Mouse (Mus musculus): Measurements from ENCODE around the gene B230217C12Rik. TPM values are rescaled to one million over a fixed set of nuclear protein-coding genes. Genes with fewer than 3 reads are reported as not detected.

The B230217C12Rik gene
- polyA plus RNA-seq, 1 experiment from 2014 or later: 15.1 TPM

GRCm38 (mm10) chr11:97812491-97812921 is 28.1 kb upstream of the B230217C12Rik start:
- Histone ChIP-seq H3K36me3 (ENCODE audit: control insufficient read depth, insufficient read depth, low read length) (0 out of 2 replicates have a peak, but pooled peaks cover 3% of the 10 kb centered on the region), H3K9me3 (ENCODE audit: control insufficient read depth, low read length) (no peaks in the 10 kb centered on the region), H3K4me1 (replicated peaks; ENCODE audit: control insufficient read depth, insufficient read depth, low read length) (peaks cover 37% of the 10 kb centered on the region), H3K4me3 (ENCODE audit: low read depth, low read length) (no peak overlapping the region), H3K4me2 (replicated peaks; ENCODE audit: low read depth, low read length) (peak overlapping the region; percentile 28), H3K27ac (ENCODE audit: low read depth, low read length) (peak overlapping the region; percentile 89), H3K27me3 (ENCODE audit: control insufficient read depth, insufficient read depth, low read length) (no peaks in the 10 kb centered on the region), H3K9ac (ENCODE audit: low read depth, low read length) (peak overlapping the region; percentile 45)
- 16% methylated on average over 3 of the region's 3 CpGs for WGBS
- ATAC-seq (ENCODE audit: low FRiP score) (peak; percentile 87), DNase-seq (ENCODE audit: low spot score) (peak; percentile 75)

DNA sequence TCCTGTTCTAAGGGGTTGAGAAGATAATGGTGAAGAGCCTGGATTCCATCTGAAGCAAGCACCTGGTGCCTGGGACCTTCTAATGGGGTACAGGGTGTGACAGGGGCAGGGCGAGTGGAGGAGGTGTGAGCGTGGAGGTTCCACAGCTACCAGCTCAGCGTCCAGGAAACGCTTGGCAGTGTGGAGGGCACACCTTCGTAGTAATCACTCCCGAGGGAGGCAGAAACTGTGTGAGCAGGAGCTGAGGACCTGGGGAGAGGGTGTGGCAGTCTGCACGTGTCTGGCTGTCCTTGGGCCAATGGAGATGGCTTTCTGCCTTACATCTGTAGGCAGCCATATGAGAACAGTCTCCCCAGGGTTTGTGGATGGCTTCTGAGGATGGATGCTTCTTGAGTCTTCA is 27.5 kb upstream of the B230217C12Rik start:
- Histone ChIP-seq H3K4me3 (ENCODE audit: low read depth, low read length) (no peak overlapping the region), H3K36me3 (ENCODE audit: control insufficient read depth, insufficient read depth, low read length) (0 out of 2 replicates have a peak, but pooled peaks cover 3% of the 10 kb centered on the region), H3K27ac (ENCODE audit: low read depth, low read length) (peak overlapping the region; percentile 89), H3K9me3 (ENCODE audit: control insufficient read depth, low read length) (no peaks in the 10 kb centered on the region), H3K9ac (ENCODE audit: low read depth, low read length) (peak overlapping the region; percentile 45), H3K4me1 (replicated peaks; ENCODE audit: control insufficient read depth, insufficient read depth, low read length) (peaks cover 37% of the 10 kb centered on the region), H3K27me3 (ENCODE audit: control insufficient read depth, insufficient read depth, low read length) (no peaks in the 10 kb centered on the region), H3K4me2 (replicated peaks; ENCODE audit: low read depth, low read length) (peak overlapping the region; percentile 28)
- whole genome bisulfite sequencing: 60% methylated on average over 7 of the region's 7 CpGs
- DNase-seq (ENCODE audit: low spot score) (no peak), ATAC-seq (ENCODE audit: low FRiP score) (peak; percentile 22; the same call in 1 of the 2 replicates)

DNA sequence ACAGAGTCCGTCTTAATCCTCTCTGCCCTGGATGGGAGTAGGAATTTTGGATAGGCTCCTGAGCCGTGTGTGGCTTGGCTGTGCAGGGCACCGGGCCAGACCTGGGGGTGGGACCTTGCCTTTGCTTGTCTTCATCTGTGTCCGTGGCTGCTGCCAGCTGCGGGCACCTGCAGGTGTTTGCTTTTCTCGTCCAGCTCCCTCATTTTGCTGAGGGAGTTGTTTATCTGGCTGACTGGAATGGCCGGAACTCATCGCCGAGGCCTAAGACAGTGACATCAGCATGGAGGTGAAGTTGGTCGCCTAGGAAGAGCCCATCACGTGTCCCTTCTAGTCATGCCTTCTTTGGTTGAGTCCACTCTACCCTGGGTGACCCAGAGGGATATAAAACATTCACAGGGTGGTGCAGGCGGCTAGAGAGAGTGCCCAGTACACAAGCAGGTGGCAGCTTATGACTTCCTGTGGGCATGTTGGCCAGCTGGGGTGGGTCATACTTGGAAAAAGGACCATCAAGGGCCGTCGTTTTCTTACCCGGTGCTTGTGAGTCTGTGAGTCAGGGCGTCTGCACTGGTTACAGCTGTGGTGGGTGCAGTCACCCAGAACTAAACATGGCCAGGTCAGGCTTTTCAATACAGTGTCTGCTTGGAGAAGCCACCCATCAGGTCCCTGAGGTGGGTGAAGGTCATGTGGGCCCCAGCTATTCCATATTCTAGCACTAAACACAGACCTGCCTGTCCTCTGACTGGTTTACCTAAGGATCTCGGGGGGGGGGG is 26.6 kb upstream of the B230217C12Rik start:
- WGBS: 82% methylated on average over 16 of the region's 17 CpGs
- H3K4me1 ChIP-seq (replicated peaks; ENCODE audit: control insufficient read depth, insufficient read depth, low read length): peaks cover 38% of the 10 kb centered on the region
- DNase-seq (ENCODE audit: low spot score) (no peak), ATAC-seq (ENCODE audit: low FRiP score) (no peak)
- H3K9me3 ChIP-seq (ENCODE audit: control insufficient read depth, low read length): no peaks in the 10 kb centered on the region
- no peak overlapping the region for H3K4me3 ChIP-seq (ENCODE audit: low read depth, low read length)
- 0 out of 2 replicates have a peak, but pooled peaks cover 1% of the 10 kb centered on the region for H3K36me3 ChIP-seq (ENCODE audit: control insufficient read depth, insufficient read depth, low read length)
- peak overlapping the region; percentile 89 for H3K27ac ChIP-seq (ENCODE audit: low read depth, low read length)
- H3K27me3 ChIP-seq (ENCODE audit: control insufficient read depth, insufficient read depth, low read length): no peaks in the 10 kb centered on the region
- no peak overlapping the region for H3K4me2 ChIP-seq (replicated peaks; ENCODE audit: low read depth, low read length)
- H3K9ac ChIP-seq (ENCODE audit: low read depth, low read length): no peak overlapping the region

GRCm38 (mm10) chr11:97815736-97816135 is 24.8 kb upstream of the B230217C12Rik start:
- WGBS: 76% methylated on average over 11 of the region's 11 CpGs
- no peak overlapping the region for H3K9ac ChIP-seq (ENCODE audit: low read depth, low read length)
- H3K4me1 ChIP-seq (replicated peaks; ENCODE audit: control insufficient read depth, insufficient read depth, low read length): peaks cover 34% of the 10 kb centered on the region
- no peaks in the 10 kb centered on the region for H3K36me3 ChIP-seq (ENCODE audit: control insufficient read depth, insufficient read depth, low read length)
- H3K4me2 ChIP-seq (replicated peaks; ENCODE audit: low read depth, low read length): no peak overlapping the region
- DNase-seq (ENCODE audit: low spot score) (no peak), ATAC-seq (ENCODE audit: low FRiP score) (no peak)
- no peaks in the 10 kb centered on the region for H3K9me3 ChIP-seq (ENCODE audit: control insufficient read depth, low read length)
- H3K27me3 ChIP-seq (ENCODE audit: control insufficient read depth, insufficient read depth, low read length): no peaks in the 10 kb centered on the region
- H3K4me3 ChIP-seq (ENCODE audit: low read depth, low read length): no peak overlapping the region
- 0 out of 2 replicates have a peak overlapping the region, but pooled peaks have one; percentile 0 for H3K27ac ChIP-seq (ENCODE audit: low read depth, low read length)

DNA sequence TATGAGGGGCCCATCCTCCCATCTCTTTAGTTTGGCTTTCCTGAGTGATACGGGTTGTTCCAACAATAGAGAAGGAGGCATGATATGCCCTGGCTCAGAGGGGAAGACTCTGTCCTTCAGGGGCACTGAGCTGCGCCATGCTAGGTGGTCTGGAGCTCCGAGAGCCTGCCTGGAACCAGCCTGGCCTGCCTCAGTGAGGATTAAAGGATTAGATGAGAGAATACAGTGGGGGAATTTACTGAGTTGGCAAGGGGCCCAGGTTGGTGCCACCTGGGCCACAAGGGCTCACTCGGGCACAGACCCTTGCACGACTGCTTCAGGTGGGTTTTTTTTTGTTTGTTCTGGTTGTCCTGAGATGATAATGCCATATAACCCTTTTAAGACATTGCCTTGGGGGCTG is 24.4 kb upstream of the B230217C12Rik start:
- Histone ChIP-seq H3K4me1 (replicated peaks; ENCODE audit: control insufficient read depth, insufficient read depth, low read length) (peaks cover 34% of the 10 kb centered on the region), H3K4me2 (replicated peaks; ENCODE audit: low read depth, low read length) (no peak overlapping the region), H3K9me3 (ENCODE audit: control insufficient read depth, low read length) (no peaks in the 10 kb centered on the region), H3K27me3 (ENCODE audit: control insufficient read depth, insufficient read depth, low read length) (no peaks in the 10 kb centered on the region), H3K4me3 (ENCODE audit: low read depth, low read length) (no peak overlapping the region), H3K36me3 (ENCODE audit: control insufficient read depth, insufficient read depth, low read length) (no peaks in the 10 kb centered on the region), H3K27ac (ENCODE audit: low read depth, low read length) (no peak overlapping the region), H3K9ac (ENCODE audit: low read depth, low read length) (no peak overlapping the region)
- WGBS: 79% methylated on average over 5 of the region's 5 CpGs
- no peak for DNase-seq (ENCODE audit: low spot score)
- no peak for ATAC-seq (ENCODE audit: low FRiP score)

DNA sequence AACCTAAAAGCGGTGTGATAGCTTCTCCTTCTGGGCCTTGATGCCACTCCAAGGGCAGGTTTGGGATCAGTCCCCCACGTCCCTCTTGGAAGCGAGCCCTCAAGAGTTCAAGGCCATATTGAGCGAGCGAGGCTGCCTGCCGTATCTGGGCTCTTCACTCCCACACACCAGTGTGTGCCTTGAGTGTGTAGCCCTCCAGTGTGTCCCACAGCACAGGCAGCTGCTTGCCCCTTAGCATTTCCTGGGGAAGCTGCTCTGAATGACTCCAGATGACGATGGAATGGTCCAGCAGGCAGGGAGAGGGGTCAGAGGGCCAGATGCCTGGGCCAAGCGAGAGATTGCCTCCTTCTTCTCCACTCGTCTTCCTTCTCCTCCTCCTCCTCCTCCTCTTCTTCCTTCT is 23.7 kb upstream of the B230217C12Rik start:
- WGBS: 57% methylated on average over 9 of the region's 9 CpGs
- Histone ChIP-seq H3K4me1 (replicated peaks; ENCODE audit: control insufficient read depth, insufficient read depth, low read length) (peaks cover 28% of the 10 kb centered on the region), H3K4me3 (ENCODE audit: low read depth, low read length) (no peak overlapping the region), H3K36me3 (ENCODE audit: control insufficient read depth, insufficient read depth, low read length) (no peaks in the 10 kb centered on the region), H3K27me3 (ENCODE audit: control insufficient read depth, insufficient read depth, low read length) (no peaks in the 10 kb centered on the region), H3K27ac (ENCODE audit: low read depth, low read length) (no peak overlapping the region), H3K9me3 (ENCODE audit: control insufficient read depth, low read length) (no peaks in the 10 kb centered on the region), H3K4me2 (replicated peaks; ENCODE audit: low read depth, low read length) (no peak overlapping the region), H3K9ac (ENCODE audit: low read depth, low read length) (no peak overlapping the region)
- DNase-seq (ENCODE audit: low spot score) (no peak), ATAC-seq (ENCODE audit: low FRiP score) (no peak)

- Histone ChIP-seq H3K4me1 (replicated peaks; ENCODE audit: control insufficient read depth, insufficient read depth, low read length) (peaks cover 25% of the 10 kb centered on the region), H3K9me3 (ENCODE audit: control insufficient read depth, low read length) (no peaks in the 10 kb centered on the region), H3K4me3 (ENCODE audit: low read depth, low read length) (no peak overlapping the region), H3K9ac (ENCODE audit: low read depth, low read length) (no peak overlapping the region), H3K27me3 (ENCODE audit: control insufficient read depth, insufficient read depth, low read length) (no peaks in the 10 kb centered on the region), H3K27ac (ENCODE audit: low read depth, low read length) (0 out of 2 replicates have a peak overlapping the region, but pooled peaks have one; percentile 47), H3K36me3 (ENCODE audit: control insufficient read depth, insufficient read depth, low read length) (no peaks in the 10 kb centered on the region), H3K4me2 (replicated peaks; ENCODE audit: low read depth, low read length) (no peak overlapping the region)
- no peak for DNase-seq (ENCODE audit: low spot score)
- no peak for ATAC-seq (ENCODE audit: low FRiP score)
- 38% methylated on average over 5 of the region's 5 CpGs for WGBS
Measured at GRCm38 (mm10) chr11:97817379-97817778, 23.2 kb upstream of the B230217C12Rik start.

- Histone ChIP-seq H3K4me2 (replicated peaks; ENCODE audit: low read depth, low read length) (no peak overlapping the region), H3K27ac (ENCODE audit: low read depth, low read length) (peak overlapping the region; percentile 83), H3K4me1 (replicated peaks; ENCODE audit: control insufficient read depth, insufficient read depth, low read length) (peaks cover 19% of the 10 kb centered on the region), H3K36me3 (ENCODE audit: control insufficient read depth, insufficient read depth, low read length) (no peaks in the 10 kb centered on the region), H3K9ac (ENCODE audit: low read depth, low read length) (peak overlapping the region; percentile 65; the same call in 1 of the 2 replicates), H3K9me3 (ENCODE audit: control insufficient read depth, low read length) (no peaks in the 10 kb centered on the region), H3K4me3 (ENCODE audit: low read depth, low read length) (no peak overlapping the region), H3K27me3 (ENCODE audit: control insufficient read depth, insufficient read depth, low read length) (no peaks in the 10 kb centered on the region)
- ATAC-seq (ENCODE audit: low FRiP score): no peak
- 40% methylated on average over 6 of the region's 6 CpGs for WGBS
- peak; percentile 25 for DNase-seq (ENCODE audit: low spot score)
Measured at GRCm38 (mm10) chr11:97818003-97818402, 22.6 kb upstream of the B230217C12Rik start.

GRCm38 (mm10) chr11:97818571-97818970 is 22.0 kb upstream of the B230217C12Rik start:
- H3K4me2 ChIP-seq (replicated peaks; ENCODE audit: low read depth, low read length): no peak overlapping the region
- peak; percentile 76 for DNase-seq (ENCODE audit: low spot score)
- no peaks in the 10 kb centered on the region for H3K27me3 ChIP-seq (ENCODE audit: control insufficient read depth, insufficient read depth, low read length)
- H3K4me1 ChIP-seq (replicated peaks; ENCODE audit: control insufficient read depth, insufficient read depth, low read length): peaks cover 14% of the 10 kb centered on the region
- peak overlapping the region; percentile 65 for H3K9ac ChIP-seq (ENCODE audit: low read depth, low read length)
- H3K36me3 ChIP-seq (ENCODE audit: control insufficient read depth, insufficient read depth, low read length): no peaks in the 10 kb centered on the region
- peak; percentile 71 for ATAC-seq (ENCODE audit: low FRiP score)
- H3K9me3 ChIP-seq (ENCODE audit: control insufficient read depth, low read length): no peaks in the 10 kb centered on the region
- 4% methylated on average over 4 of the region's 4 CpGs for WGBS
- no peak overlapping the region for H3K4me3 ChIP-seq (ENCODE audit: low read depth, low read length)
- peak overlapping the region; percentile 83 for H3K27ac ChIP-seq (ENCODE audit: low read depth, low read length)
